Mouse (Mus musculus) kidney, adult 18-20 months (tissue): Measurements from ENCODE around the gene Carmil1.

Source experiments
- DNase-seq: peaks from one replicate; pipeline ENCODE4 v3.0.0; 2021

Carmil1 gene

GRCm38 (mm10) chr13:24280439-24281431 lies at the start of gene Carmil1:
TSS of gene Carmil1 (minus strand) at chr13:24280795.
- DNase-seq = peak; percentile 89

GRCm38 (mm10) chr13:24330128-24330527 lies 49.5 kb upstream of the Carmil1 start:
- peak; percentile 26 for DNase-seq

- DNase-seq = no peak
Measured at GRCm38 (mm10) chr13:24328036-24328817, 47.6 kb upstream of the Carmil1 start.

- DNase-seq = peak; percentile 60
Measured at GRCm38 (mm10) chr13:24327201-24327600, 46.6 kb upstream of the Carmil1 start, which contains the start of gene Cmah. TSS of gene Cmah (plus strand) at chr13:24327404.

- no peak for DNase-seq
Measured at GRCm38 (mm10) chr13:24321313-24321712, 40.7 kb upstream of the Carmil1 start.

DNA sequence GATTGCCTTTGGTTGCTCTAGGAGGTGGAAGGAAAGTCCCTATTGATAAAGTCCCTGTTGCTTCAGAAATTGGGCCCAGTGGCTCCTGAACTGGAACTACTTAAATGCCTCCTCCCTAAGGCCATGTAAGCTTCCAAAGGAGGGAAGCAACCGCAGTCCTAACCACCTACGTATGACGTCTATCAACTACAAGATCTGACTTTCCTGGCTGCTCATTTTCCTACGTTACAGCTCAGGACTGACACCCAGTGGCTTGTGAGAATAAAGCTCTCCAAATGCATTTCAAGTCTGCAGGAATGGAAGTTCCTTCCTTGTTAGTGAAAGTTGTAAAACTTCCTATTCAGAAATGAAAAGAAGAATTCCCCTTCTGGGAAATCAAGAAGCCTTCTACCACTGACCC lies 38.0 kb upstream of the Carmil1 start:
- DNase-seq = peak; percentile 16

- no peak for DNase-seq
Measured at GRCm38 (mm10) chr13:24316563-24316962, 36.0 kb upstream of the Carmil1 start.

DNA sequence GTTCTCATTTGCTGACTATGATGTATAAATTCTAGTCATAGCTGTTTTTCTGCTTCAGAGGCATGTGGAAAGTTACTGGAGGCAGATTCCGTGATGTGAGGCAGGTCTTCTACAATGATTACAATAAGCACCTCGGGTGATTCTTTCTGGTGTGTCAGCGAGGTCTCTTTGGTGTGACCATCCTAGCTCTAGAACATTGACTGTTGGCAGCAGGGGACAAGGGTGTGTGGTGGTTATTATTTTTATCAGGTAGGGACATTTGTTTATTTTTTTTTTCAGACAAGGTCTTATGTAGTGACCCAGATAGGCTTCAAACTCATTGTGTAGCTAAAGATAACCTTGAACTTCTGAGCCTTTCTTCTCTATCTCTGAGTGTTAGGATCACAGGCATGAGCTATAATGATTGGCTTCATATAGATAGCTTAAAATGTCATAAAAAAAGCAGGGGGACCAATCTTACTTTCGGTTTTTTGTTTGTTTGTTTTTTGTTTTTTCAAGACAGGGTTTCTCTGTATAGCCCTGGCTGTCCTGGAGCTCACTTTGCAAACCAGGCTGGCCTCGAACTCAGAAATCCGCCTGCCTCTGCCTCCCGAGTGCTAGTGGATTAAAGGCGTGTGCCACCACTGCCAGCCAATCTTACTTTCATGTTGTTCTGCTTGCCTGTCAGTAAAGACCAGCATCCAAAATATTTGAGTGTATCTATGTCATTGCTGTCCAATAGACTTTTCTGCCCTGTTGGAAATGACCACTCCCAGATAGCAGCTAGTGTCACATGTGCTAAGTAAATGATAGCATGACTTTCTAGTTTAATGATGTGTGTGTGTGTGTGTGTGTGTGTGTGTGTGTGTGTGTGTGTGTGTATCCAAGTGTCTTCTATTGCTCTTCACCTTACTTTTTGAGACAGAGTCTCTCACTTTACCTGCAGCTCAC lies 30.7 kb upstream of the Carmil1 start:
- DNase-seq = no peak

GRCm38 (mm10) chr13:24306248-24306647 lies 25.7 kb upstream of the Carmil1 start:
- DNase-seq = peak; percentile 18

- no peak for DNase-seq
Measured at GRCm38 (mm10) chr13:24305486-24305885, 24.9 kb upstream of the Carmil1 start.

- peak; percentile 45 for DNase-seq
Measured at GRCm38 (mm10) chr13:24297252-24297651, 16.7 kb upstream of the Carmil1 start.

- peak; percentile 28 for DNase-seq
Measured at GRCm38 (mm10) chr13:24287381-24287780, 6.8 kb upstream of the Carmil1 start.

GRCm38 (mm10) chr13:24279762-24280438 lies 695 bp downstream of the Carmil1 start:
- peak; percentile 57 for DNase-seq

GRCm38 (mm10) chr13:24279407-24279761 lies 1.2 kb downstream of the Carmil1 start:
- DNase-seq = no peak

DNA sequence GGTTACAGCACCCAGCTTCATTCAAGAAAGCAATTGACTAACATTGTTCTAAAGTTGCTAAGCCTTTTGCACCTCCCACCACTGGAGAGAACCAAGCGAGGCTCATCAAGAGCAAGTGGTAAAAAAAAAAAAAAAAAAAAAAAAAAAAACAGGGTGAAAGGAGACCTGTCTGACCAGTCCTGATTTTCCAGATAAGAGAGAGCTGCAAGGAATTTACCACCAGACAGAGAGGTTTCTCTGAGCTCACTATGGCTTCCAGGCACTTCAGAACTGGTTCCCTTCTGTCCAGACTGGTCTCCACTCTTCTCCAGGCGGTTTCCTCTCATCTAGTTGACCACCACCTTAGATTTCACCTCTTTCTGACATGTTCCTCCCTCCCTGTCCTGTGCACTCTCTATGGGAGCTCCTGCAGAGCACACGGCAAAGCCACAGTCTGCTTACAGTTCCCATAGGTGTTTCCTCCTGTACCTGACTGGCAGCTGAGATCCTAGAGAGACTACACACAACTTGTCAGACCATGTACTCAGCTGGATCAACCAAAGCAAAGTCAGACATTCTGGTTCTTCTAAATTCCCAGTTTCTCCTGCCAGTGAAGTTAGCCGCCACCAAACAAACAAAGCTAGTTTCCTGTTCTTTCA lies 7.7 kb downstream of the Carmil1 start:
- no peak for DNase-seq

- no peak for DNase-seq
Measured at GRCm38 (mm10) chr13:24269100-24269465, 11.5 kb downstream of the Carmil1 start.

DNA sequence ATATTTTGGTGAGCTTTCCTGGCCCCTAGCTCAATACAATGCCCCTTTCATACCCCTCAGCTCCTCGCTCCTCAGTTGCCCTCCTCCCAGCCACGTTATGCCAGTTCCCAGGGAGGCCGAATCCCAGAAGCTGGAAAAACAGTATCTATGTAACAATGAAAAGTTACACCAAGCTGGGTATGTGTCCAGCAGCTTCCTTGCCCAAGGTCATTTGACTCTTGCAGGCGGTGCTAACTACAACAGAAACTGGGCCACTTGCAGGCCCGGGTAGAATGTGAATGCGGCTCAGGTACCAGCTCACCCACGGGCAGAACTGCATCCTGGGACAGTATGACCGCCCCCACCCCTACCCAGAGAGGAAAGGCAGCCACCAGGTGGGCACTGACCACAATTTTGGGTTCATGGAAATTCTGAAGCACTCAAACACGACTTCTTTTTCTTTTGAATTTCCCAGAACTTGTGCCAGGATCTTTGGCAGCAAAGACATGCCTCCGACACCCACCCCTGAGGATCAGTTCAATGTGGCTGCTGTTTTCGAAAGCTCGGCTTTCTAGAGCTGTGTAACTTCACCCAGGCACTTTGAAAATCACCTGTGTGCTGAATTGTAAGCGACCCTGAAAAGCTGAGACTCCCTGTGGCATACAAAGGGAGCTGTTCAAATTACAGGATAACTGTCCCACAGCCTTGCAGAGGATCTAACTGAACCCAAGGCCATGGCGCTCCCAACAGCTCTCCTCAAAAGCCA lies 12.1 kb downstream of the Carmil1 start:
- DNase-seq = no peak

DNA sequence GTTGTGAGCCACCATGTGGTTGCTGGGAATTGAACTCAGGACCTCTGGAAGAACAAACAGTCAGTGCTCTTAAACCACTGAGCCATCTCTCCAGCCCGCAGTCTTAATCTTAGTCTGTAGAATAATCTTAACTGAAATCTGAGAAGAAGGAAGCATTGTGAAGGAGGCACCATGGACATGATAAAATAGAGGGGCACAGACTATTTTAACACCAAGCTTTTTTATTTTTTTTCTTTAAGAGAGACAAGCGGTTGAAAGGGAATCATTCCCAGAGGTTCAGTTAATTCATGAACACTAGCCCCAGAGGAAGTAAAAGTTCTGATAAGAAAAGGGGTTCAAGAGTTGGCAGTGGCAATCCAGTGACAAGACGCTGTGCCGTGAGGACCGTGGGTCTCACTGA lies 15.8 kb downstream of the Carmil1 start:
- DNase-seq = no peak

DNA sequence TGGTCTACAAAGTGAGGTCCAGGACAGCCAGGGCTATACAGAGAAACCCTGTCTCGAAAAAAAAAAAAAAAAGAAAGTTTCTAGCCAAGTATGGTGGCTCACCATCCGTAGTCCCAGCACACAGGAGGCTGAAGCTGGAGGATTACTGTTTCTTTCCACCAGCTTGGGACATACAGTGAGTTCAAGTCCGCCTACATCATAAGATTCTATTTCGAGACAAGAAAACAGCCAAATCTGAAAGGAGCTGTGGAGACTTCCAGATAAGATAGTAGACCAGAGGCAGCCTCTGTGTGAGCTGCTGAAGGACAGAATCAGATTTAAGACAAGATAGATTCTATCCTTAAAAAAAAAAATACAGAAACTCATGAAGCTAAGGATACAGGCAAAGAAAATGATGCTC lies 17.0 kb downstream of the Carmil1 start:
- no peak for DNase-seq

DNA sequence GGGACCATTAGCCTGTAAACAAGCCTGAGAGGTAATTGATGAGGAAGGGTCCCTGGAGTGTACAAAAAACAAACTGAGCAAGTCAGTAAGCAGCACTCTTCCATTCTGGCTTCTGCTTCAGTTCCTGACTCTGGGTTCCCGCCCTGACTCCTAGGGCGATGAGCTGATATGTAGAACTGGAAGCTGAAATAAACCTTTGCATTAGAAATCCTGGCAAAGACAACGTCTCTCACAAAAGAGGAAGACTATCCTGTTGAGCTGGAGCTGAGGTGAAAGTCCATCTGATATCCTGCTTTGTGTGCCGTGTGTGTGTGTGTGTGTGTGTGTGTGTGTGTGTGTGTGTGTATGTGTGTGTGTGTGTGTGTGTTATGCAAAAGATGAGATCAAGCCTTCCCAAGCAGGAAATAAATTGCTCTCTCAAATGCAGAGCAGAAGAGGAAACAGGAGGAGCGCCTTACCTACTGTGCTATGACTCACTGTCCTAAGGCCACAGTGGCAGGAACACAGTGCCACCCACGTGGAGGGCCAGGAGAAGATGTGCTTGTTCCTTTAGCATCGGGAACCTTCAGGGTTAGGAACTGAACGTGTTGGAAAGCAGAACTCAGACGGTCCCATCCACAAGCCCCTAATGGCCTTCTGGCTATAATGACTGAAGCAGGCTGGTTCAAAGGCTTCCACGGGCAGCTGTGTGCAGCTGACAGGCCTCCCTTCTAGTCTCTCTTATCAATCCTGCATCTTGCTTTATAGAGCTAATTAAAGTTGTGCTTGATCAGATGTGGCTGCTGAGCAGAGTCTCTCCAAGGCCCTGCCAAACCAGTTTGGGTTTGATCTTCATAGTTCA lies 19.6 kb downstream of the Carmil1 start:
- DNase-seq = no peak
